Mouse (Mus musculus) lung, postnatal 0 days (tissue): ENCODE results near the gene Fancd2.

Experiments
- CTCF ChIP-seq: IDR thresholded peaks from 2 replicates; pipeline ENCODE4 v1.5.1; 2016; ENCODE audit warnings: antibody characterized with exemption, mild to moderate bottlenecking
- EP300 ChIP-seq: IDR thresholded peaks from 2 replicates; pipeline ENCODE4 v1.6.1; 2016; ENCODE audit warnings: antibody characterized with exemption, mild to moderate bottlenecking, control low read depth

DNA sequence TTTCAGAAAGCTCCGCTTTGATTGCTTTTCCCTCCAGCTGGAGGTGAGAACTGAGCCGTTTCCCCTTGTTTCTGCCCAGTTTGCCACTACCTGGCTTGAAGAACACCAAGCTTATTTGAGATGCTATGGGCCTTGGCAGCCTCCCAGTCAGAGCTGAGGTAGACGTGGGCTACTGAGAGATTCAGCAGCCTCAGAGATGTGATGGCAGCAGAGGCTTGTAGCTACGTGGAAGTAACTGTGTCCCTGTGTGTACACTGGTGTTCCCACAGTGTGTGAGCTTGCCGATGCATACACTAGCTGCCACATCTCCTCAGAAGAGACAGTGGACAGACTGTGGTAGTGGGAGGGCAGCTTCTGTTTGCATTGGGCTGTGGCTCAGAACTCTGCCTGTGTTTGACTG is 53.6 kb downstream of the Fancd2 start:
- no peak for TF ChIP-seq EP300
- no peak for TF ChIP-seq CTCF
